Mouse (Mus musculus) cortical plate, adult 2 months (tissue): Measurements from ENCODE around the gene Bpifb1.

Source experiments
- CTCF ChIP-seq: fragments of 200-500 bp; IDR thresholded peaks from 2 replicates; pipeline ENCODE4 v1.5.1; 2011; ENCODE audit warnings: mild to moderate bottlenecking, control low read depth, low read length; ENCODE audit not compliant: insufficient read depth; ENCODE audit errors: extremely low read depth
- POLR2A ChIP-seq: fragments of 200-500 bp; IDR thresholded peaks from 2 replicates; pipeline ENCODE4 v1.6.1; 2011; ENCODE audit warnings: mild to moderate bottlenecking, low read length, control low read depth; ENCODE audit not compliant: insufficient read depth; ENCODE audit errors: extremely low read depth

GRCm38 (mm10) chr2:154185319-154185718 is 5.3 kb upstream of the Bpifb1 start:
- TF ChIP-seq CTCF (no peak), POLR2A (no peak)
